Mouse (Mus musculus) CH12.LX (cell line): ENCODE results near the gene Hsf4. TPM values are rescaled to one million over a fixed set of nuclear protein-coding genes. Genes with fewer than 3 reads are reported as not detected.
A peak's percentile ranks its signal among the peaks of the same experiment; 100 is the strongest.
"Not testable (repeated sequence)": the region's sequence is repeated elsewhere in the genome, so short reads cannot be mapped to it uniquely, and the experiment has no call there.

Source experiments
- DNase-seq: peaks from one replicate; pipeline ENCODE4 v3.0.0-alpha.2; 2013; ENCODE audit errors: extremely low read depth
- H3K27ac ChIP-seq: 2 replicates; pipeline ENCODE4 v1.5.1; 2012; ENCODE audit warnings: low read depth, mild to moderate bottlenecking, control low read depth, moderate library complexity; ENCODE audit not compliant: insufficient read depth
- H3K27me3 ChIP-seq: replicated peaks from 2 replicates; pipeline ENCODE3; 2012; ENCODE audit warnings: inconsistent platforms
- H3K36me3 ChIP-seq, 2 experiments: replicated peaks in 1 of 2; 2 replicates each; pipeline versions ENCODE3 to v1.6.1; 2012; ENCODE audit warnings: inconsistent platforms in 1 of 2, low read length in 1 of 2, mild to moderate bottlenecking in 1 of 2, mixed read lengths in 1 of 2, moderate library complexity in 1 of 2; ENCODE audit not compliant: control insufficient read depth in 1 of 2, insufficient read depth in 1 of 2
- H3K4me1 ChIP-seq, 2 experiments: 2 replicates each; pipeline ENCODE4 v1.6.1; 2012; ENCODE audit warnings: inconsistent platforms in 1 of 2, moderate library complexity in 1 of 2; ENCODE audit not compliant: insufficient read depth in 2 of 2, control insufficient read depth in 1 of 2
- H3K4me2 ChIP-seq: 2 replicates; pipeline ENCODE4 v1.6.1; 2012; ENCODE audit warnings: low read depth, mild to moderate bottlenecking, control low read depth; ENCODE audit not compliant: poor library complexity, insufficient read depth, severe bottlenecking
- H3K4me3 ChIP-seq, 3 experiments: fragments of 150-350 bp in 1 of 3; sonication (generic) in 1 of 3; replicated peaks in 1 of 3; 2 replicates each; pipeline versions ENCODE3 to v1.5.1; 2011 to 2012; ENCODE audit warnings: low read depth in 2 of 3, low read length in 2 of 3, mild to moderate bottlenecking in 2 of 3, moderate library complexity in 2 of 3, control low read depth in 1 of 3, improper control_type of control experiment in 1 of 3, inconsistent platforms in 1 of 3, mixed read lengths in 1 of 3; ENCODE audit not compliant: poor library complexity in 1 of 3
- H3K79me2 ChIP-seq: replicated peaks from 2 replicates; pipeline ENCODE4 v1.6.1; 2012; ENCODE audit warnings: mild to moderate bottlenecking, moderate library complexity; ENCODE audit not compliant: control insufficient read depth, poor library complexity, insufficient read depth, severe bottlenecking; ENCODE audit errors: extremely low read depth
- H3K9ac ChIP-seq: 2 replicates; pipeline ENCODE4 v1.6.1; 2012; ENCODE audit warnings: low read depth, mild to moderate bottlenecking, control low read depth, moderate library complexity; ENCODE audit not compliant: insufficient read depth
- H3K9me3 ChIP-seq: replicated peaks from 2 replicates; pipeline ENCODE3; 2012; ENCODE audit warnings: low read length, inconsistent platforms, mixed read lengths
- CHD2 ChIP-seq: IDR thresholded peaks from 2 replicates; pipeline ENCODE4 v1.6.1; 2011; ENCODE audit warnings: low read length, improper control_type of control experiment
- CTCF ChIP-seq, 2 experiments: IDR thresholded peaks in 1 of 2; conservative IDR thresholded peaks in 1 of 2; 2 replicates each; pipeline ENCODE4 v1.5.1; 2011 to 2012; ENCODE audit warnings: low read depth in 2 of 2, low read length in 2 of 2, improper control_type of control experiment in 1 of 2, inconsistent platforms in 1 of 2, mild to moderate bottlenecking in 1 of 2, moderate library complexity in 1 of 2
- ELF1 ChIP-seq: IDR thresholded peaks from 2 replicates; pipeline ENCODE4 v1.6.1; 2014; ENCODE audit warnings: low read depth, mild to moderate bottlenecking, inconsistent platforms, low read length, improper control_type of control experiment
- HCFC1 ChIP-seq: IDR thresholded peaks from 2 replicates; pipeline ENCODE4 v1.6.1; 2012; ENCODE audit warnings: low read depth, mild to moderate bottlenecking, inconsistent platforms, low read length, improper control_type of control experiment
- IRF4 ChIP-seq: IDR thresholded peaks from 2 replicates; pipeline ENCODE4 v1.6.1; 2014; ENCODE audit warnings: low read depth, mild to moderate bottlenecking, inconsistent platforms, low read length, improper control_type of control experiment
- KAT2A ChIP-seq: IDR thresholded peaks from 2 replicates; pipeline ENCODE4 v1.6.1; 2012; ENCODE audit warnings: low read length, improper control_type of control experiment, inconsistent platforms; ENCODE audit not compliant: insufficient replicate concordance
- MAX ChIP-seq: IDR thresholded peaks from 2 replicates; pipeline ENCODE4 v1.6.1; 2011; ENCODE audit warnings: low read length, improper control_type of control experiment
- MXI1 ChIP-seq: IDR thresholded peaks from 2 replicates; pipeline ENCODE4 v1.6.1; 2011; ENCODE audit warnings: mild to moderate bottlenecking, low read depth, low read length, improper control_type of control experiment
- RAD21 ChIP-seq: IDR thresholded peaks from 2 replicates; pipeline ENCODE4 v1.6.1; 2011; ENCODE audit warnings: low read depth, mild to moderate bottlenecking, low read length, improper control_type of control experiment, moderate library complexity
- RCOR1 ChIP-seq: conservative IDR thresholded peaks from 2 replicates; pipeline ENCODE4 v1.6.1; 2012; ENCODE audit warnings: low read depth, mild to moderate bottlenecking, inconsistent platforms, low read length, improper control_type of control experiment
- SIN3A ChIP-seq: IDR thresholded peaks from 2 replicates; pipeline ENCODE4 v1.6.1; 2012; ENCODE audit warnings: low read length, improper control_type of control experiment, inconsistent platforms
- SMC3 ChIP-seq: IDR thresholded peaks from 2 replicates; pipeline ENCODE4 v1.6.1; 2011; ENCODE audit warnings: low read depth, low read length, improper control_type of control experiment
- TBP ChIP-seq: conservative IDR thresholded peaks from 2 replicates; pipeline ENCODE4 v1.6.1; 2011; ENCODE audit warnings: low read depth, low read length, improper control_type of control experiment
- USF1 ChIP-seq: IDR thresholded peaks from 2 replicates; pipeline ENCODE4 v1.6.1; 2014; ENCODE audit warnings: low read depth, mild to moderate bottlenecking, inconsistent platforms, low read length, improper control_type of control experiment
- USF2 ChIP-seq: conservative IDR thresholded peaks from 2 replicates; pipeline ENCODE4 v1.6.1; 2011; ENCODE audit warnings: low read depth, low read length, improper control_type of control experiment
- dilution Hi-C: fragments of 300-500 bp; cut with MboI; formaldehyde crosslinking; loops from 2 replicates; pipeline ENCODE4 v1.14.3; 2020; ENCODE audit warnings: low sequenced_read_pairs; ENCODE audit not compliant: extremely low pct_unique_long_range_greater_than_20kb, extremely low pct_ligation_motif_present
- in situ Hi-C: fragments of 300-500 bp; cut with MboI; formaldehyde crosslinking; loops from 3 replicates; pipeline ENCODE4 v1.14.3; 2019; ENCODE audit warnings: low sequenced_read_pairs, low pct_ligation_motif_present, low pct_unique_long_range_greater_than_20kb, mixed read lengths
- polyA plus RNA-seq: library from polyadenylated mRNA; unstranded; fragments of >175 nt; gene quantifications from 2 replicates; pipeline ENCODE4 v1.2.1, GENCODE M21; 2012; ENCODE audit warnings: low read depth; ENCODE audit not compliant: insufficient read length
- total RNA-seq, 2 experiments: library from RNA; depleted of rRNA; stranded (reverse); fragments of 300-350 nt in 1 of 2; fragments of >200 nt in 1 of 2; gene quantifications; 2 replicates each; pipeline ENCODE4 v1.2.3; 2012 to 2014

Hsf4 gene
- total and polyA plus RNA-seq, 3 experiments, result 0.08 TPM; not detected in 2

GRCm38 (mm10) chr8:105290554-105291314 is 21.1 kb downstream of the Hsf4 start:
- dilution Hi-C loops (no loop called here), in situ Hi-C loops (loop anchor here (5.0 kb wide), 1 partner anchor 33 kb away; the partner anchor contains the start of gene B3gnt9)
- H3K4me3 ChIP-seq, result no peak overlapping the region
- H3K4me1 ChIP-seq, result peaks cover 13 to 36% of the 10 kb centered on the region in 2 experiments
- peak; percentile 89 for DNase-seq
- no peaks in the 10 kb centered on the region for H3K9me3 ChIP-seq
- H3K79me2 ChIP-seq, result no peaks in the 10 kb centered on the region
- no peak overlapping the region for H3K9ac ChIP-seq
- H3K4me2 ChIP-seq, result no peak overlapping the region
- H3K27me3 ChIP-seq, result no peaks in the 10 kb centered on the region
- peaks cover 0 to 19% of the 10 kb centered on the region in 2 experiments for H3K36me3 ChIP-seq
- TF ChIP-seq HCFC1, result no peak
- TF ChIP-seq RCOR1, result no peak
- TF ChIP-seq CHD2, result no peak
- peak; percentile 60 to 87 for TF ChIP-seq CTCF (conservative IDR thresholded peaks at IDR 0.05 in 1 of 2, IDR thresholded peaks at IDR 0.05 in 1 of 2; ENCODE audit: low read depth in 2 of 2, low read length in 2 of 2)
- 0 out of 2 replicates have a peak, but pooled peaks have one; percentile 22 for TF ChIP-seq IRF4
- TF ChIP-seq USF2, result no peak
- 0 out of 2 replicates have a peak, but pooled peaks have one; percentile 16 for TF ChIP-seq MAX
- TF ChIP-seq RAD21, result peak; percentile 49
- TF ChIP-seq ELF1, result 0 out of 2 replicates have a peak, but pooled peaks have one; percentile 8
- TF ChIP-seq TBP, result no peak
- no peak for TF ChIP-seq USF1
- TF ChIP-seq KAT2A, result no peak
- peak; percentile 77 for TF ChIP-seq SMC3
- peak; percentile 96 for TF ChIP-seq SIN3A
- peak; percentile 91 for TF ChIP-seq MXI1
- no peak overlapping the region for H3K27ac ChIP-seq

DNA sequence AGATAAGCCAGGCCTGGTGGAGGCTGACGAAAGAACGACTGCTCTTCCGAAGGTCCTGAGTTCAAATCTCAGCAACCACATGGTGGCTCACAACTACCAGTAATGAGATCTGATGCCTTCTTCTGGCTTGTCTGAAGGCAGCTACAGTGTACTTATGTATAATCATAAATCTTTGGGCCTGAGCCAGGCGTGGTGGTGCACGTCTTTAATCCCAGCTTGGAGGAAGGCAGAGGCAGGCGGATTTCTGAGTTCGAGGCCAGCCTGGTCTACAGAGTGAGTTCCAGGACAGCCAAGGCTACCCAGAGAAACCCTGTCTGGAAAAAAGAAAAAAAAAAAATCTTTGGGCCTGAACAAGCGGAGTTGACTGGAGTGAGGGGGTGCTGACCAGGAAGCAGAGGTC is 21.8 kb downstream of the Hsf4 start:
- H3K4me1 ChIP-seq, result peaks cover 13 to 40% of the 10 kb centered on the region in 2 experiments
- H3K4me3 ChIP-seq, dilution Hi-C loops, H3K4me2 ChIP-seq, DNase-seq, H3K79me2 ChIP-seq, H3K27ac ChIP-seq, H3K27me3 ChIP-seq, H3K9ac ChIP-seq, H3K9me3 ChIP-seq: not testable (repeated sequence)
- peaks cover 0 to 15% of the 10 kb centered on the region in 2 experiments for H3K36me3 ChIP-seq
- in situ Hi-C loops, result loop anchor here (5.0 kb wide), 1 partner anchor 34 kb away; the partner anchor contains the start of gene B3gnt9
